Mouse (Mus musculus) colon, adult 2 months (tissue): ENCODE measurements around the gene Zp2. TPM values are rescaled to one million over a fixed set of nuclear protein-coding genes. Genes with fewer than 3 reads are reported as not detected.

ENCODE experiments used
- polyA plus RNA-seq: library from polyadenylated mRNA; depleted of rRNA; stranded (reverse); fragments of >200 nt; gene quantifications from 2 replicates; pipeline ENCODE4 v1.2.3, GENCODE M21; 2012; rRNA removed

Zp2 gene
- polyA plus RNA-seq, result 0.22 and 0.39 TPM in 2 replicates

DNA sequence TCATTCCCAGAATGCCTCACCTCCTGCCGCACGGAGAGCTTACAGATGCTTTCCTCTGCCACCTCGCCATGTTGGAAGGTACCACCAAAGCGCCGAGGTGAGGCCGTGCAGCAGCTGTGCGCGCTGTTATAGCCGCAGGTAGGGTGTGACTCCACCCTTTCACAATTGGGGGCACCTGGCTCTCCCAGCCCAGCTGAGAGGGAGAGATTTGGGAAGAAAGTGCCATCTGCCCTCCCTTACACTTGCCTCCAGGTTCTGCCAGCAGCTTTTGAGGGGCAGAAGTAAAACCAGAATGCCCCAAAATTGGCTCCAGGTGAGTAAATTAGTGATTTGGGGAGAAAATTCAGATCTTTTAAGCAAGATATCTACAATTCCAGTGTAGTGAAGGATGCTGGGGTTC is at the start of gene Zp2:
Gene Zp2, minus strand, starts transcription at position 101 of the 400 bp plus-strand sequence.

DNA sequence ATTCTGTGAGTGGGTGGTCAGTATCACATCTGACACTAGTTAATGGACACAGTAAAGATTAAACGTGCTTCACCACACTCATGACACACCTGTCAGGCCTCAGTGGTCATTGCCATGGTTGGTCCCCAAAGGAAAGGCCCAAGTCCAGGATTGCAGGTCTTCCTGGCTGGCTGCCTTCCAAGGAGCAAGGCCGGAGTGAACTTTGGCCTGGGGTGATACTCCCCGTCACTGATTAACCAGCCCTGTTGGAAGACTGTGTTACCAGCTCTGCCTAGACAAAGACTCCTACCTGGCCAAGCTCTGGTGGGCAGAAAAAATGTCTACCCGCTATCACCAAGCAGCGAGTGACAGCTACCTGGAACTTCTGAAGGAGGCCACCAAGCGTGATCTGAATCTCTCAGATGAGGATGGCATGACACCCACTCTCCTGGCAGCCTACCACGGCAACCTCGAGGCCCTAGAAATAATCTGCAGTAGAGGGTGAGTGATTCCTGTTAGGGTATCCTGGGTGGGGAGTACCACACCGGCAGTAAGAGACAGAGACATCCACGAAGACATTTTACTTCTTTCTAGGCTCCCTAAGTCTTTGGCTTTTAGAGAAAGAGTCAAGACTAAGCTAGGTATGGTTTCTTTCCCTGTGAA is 28.6 kb upstream of the Zp2 start, which contains the start of gene Anks4b:
Gene Anks4b, plus strand, starts transcription at position 256 of the 642 bp plus-strand sequence.

GRCm38 (mm10) chr7:120102164-120102972 is 42.7 kb downstream of the Zp2 start, which contains the start of gene Tmem159:
Gene Tmem159, plus strand, starts transcription at chr7:120102353.

GRCm38 (mm10) chr7:120095180-120095579 is 49.9 kb downstream of the Zp2 start, which contains the start of gene Dnah3:
Gene Dnah3, minus strand, starts transcription at chr7:120095280.

Other genes starting within 250 kb of the Zp2 start
- gene Lyrm1, start 249.4 kb downstream of the Zp2 start, polyA plus RNA-seq, result 0.79 and 0.89 TPM in 2 replicates
- gene Dcun1d3, start 249.0 kb downstream of the Zp2 start, polyA plus RNA-seq, result 2.3 and 4.8 TPM in 2 replicates
- gene Dnah3, start 50.0 kb downstream of the Zp2 start, polyA plus RNA-seq, result not detected in 2 replicates
- 24.8 and 36.6 TPM in 2 replicates for gene Tmem159, start 42.9 kb downstream of the Zp2 start, polyA plus RNA-seq
- gene Anks4b, start 28.6 kb upstream of the Zp2 start, polyA plus RNA-seq, result 7.0 and 8.9 TPM in 2 replicates
- gene Crym, start 56.8 kb upstream of the Zp2 start, polyA plus RNA-seq, result 3.5 and 4.3 TPM in 2 replicates
- 0.02 TPM in 1 of 2 replicates, not detected in the other for gene Abca14, start 58.7 kb upstream of the Zp2 start, polyA plus RNA-seq
- gene Abca15, start 183.4 kb upstream of the Zp2 start, polyA plus RNA-seq, result not detected in 2 replicates